Mouse (Mus musculus) gastrocnemius, postnatal 36 days (tissue): ENCODE measurements around the gene Pdzd2. TPM values are rescaled to one million over a fixed set of nuclear protein-coding genes. Genes with fewer than 3 reads are reported as not detected.

Experiments used
- DNase-seq, 2 experiments: peaks; one replicate each; pipeline ENCODE4 v3.0.0; 2022
- intact Hi-C: fragments of 180-260 bp; cut with DNase I; formaldehyde crosslinking; loops from one replicate; pipeline ENCODE4 v1.15.1; 2025
- total RNA-seq, 2 experiments: library from RNA; stranded (reverse); gene quantifications; 2 replicates each; pipeline ENCODE4 v1.2.3; 2021

Pdzd2 gene
- total RNA-seq, 2 experiments from 2014 or later, result 17.0 to 19.0 TPM

- DNase-seq, result no peak
- intact Hi-C loops, result no loop called here
Measured at GRCm38 (mm10) chr15:12593094-12593493, 146.6 kb downstream of the Pdzd2 start.

GRCm38 (mm10) chr15:12592628-12593027, 147.1 kb downstream of the Pdzd2 start:
- DNase-seq, result no peak
- intact Hi-C loops, result no loop called here

DNA sequence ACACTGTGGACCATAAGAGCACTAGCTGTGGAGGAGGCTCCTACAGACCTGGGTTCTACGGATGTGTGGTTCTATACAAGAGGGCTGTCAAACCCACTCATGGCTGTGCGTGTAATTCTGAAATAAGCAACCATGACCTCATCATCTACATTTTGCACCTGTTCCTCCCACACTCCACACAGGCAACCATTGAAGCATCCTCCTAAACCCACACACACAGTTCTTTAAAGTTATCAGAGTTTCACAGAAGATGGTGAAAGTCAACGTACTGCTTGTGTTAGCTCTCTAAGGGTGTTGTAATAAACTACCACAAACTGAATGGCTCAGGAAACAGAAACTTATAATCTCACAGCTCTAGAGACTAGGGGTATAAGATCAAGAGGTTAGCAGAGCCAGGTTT, 151.1 kb downstream of the Pdzd2 start:
- intact Hi-C loops, result loop anchor here (5.0 kb wide), 1 partner anchor 99 kb away; no protein-coding TSS in a partner anchor
- DNase-seq, result no peak

DNA sequence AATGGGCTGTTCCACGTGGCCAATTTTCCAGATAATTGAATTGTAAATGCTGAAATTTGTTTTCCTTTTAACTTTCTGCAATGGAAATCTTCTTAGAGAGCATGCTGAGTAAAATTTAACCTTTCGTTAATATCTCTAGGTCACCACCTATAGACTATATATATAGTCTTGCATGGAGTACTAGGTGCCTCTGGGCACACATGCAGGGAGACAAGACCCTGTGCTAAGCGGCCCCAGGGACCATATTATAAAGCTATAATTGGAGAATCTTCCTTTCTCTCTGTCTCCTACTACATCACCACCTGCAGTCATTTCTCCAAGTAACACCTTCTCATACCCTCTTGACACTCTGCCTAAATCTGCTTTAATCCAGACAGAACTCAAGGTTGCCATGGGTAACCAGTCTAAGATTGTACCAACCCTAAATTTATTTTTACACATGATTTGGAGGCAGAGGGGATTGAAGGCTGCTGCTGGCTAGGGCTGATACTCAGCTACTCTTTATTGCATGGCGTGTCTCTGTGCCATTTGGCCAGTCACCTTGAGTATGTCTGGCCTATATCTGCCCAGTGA, 152.8 kb downstream of the Pdzd2 start:
- intact Hi-C loops, result loop anchor here (1.0 to 5.0 kb wide), 2 partner anchors 100 to 206 kb away; no protein-coding TSS in a partner anchor
- DNase-seq, result no peak

DNA sequence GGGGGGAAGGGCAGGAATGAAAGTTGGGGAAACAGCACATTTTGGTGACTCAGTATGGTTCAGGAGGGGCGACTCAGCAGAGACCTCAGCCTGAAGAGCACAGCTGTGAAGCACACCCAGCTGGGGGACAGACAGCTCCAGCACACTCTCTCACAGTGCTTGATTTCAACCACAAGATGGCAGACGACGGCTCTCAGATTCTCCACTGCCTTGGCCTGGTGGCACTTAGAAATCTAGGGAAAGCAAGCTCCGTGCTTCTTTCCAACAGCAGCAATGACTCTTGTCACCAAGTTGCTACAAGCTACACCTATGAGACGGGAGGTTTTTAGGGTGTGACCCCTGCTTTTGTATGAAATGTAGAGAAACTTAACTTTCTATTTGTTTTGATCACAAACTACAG, 153.6 kb downstream of the Pdzd2 start:
- DNase-seq, result peak; percentile 42 to 58
- intact Hi-C loops, result loop anchor here (1.0 to 5.0 kb wide), 2 partner anchors 101 to 207 kb away; no protein-coding TSS in a partner anchor

DNA sequence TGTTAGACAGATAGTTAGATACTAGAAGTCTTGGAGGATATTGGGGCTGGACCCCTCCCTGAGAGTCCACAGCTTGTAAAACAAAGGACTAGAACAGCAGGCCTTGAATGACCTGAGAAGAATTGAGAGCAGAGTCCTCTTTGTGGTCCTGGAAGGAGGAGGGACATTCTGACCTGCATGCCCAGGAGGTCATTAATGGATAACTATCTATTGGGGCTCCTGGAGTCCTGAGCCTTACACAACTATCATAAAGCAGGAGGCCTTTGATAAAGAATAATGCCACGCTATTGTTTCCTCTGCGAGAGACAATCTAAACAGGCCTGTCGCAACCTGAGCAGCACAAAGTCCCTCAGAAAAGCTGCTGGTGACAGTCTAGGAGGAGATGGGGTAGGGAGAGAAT, 156.7 kb downstream of the Pdzd2 start:
- intact Hi-C loops, result no loop called here

GRCm38 (mm10) chr15:12582471-12582870, 157.3 kb downstream of the Pdzd2 start:
- intact Hi-C loops, result no loop called here
- no peak for DNase-seq

More for the DNA sequence above, 156.7 kb downstream of the Pdzd2 start:
- DNase-seq, result no peak

DNA sequence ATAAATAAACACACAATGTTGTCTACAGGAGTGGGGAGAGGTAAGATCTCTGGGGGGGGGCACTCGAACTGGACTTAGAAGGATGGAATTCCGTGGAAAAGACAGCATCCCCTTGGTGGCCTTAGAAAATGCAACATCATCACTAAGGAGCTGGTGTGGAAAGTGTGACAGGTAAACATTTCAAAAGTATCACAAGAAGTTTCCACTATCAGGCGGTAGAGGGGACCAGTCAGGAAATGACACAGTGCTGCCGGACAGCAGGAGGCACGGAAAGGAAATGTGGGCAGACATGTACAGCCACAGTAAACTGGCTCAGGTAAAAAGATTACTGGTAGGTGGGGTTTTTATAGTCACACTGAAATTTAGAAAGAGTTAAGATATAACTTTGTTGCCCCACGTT, 160.5 kb downstream of the Pdzd2 start:
- DNase-seq, result no peak
- intact Hi-C loops, result no loop called here

- intact Hi-C loops, result no loop called here
- DNase-seq, result peak; percentile 31 to 62
Measured at GRCm38 (mm10) chr15:12578276-12578675, 161.4 kb downstream of the Pdzd2 start.

DNA sequence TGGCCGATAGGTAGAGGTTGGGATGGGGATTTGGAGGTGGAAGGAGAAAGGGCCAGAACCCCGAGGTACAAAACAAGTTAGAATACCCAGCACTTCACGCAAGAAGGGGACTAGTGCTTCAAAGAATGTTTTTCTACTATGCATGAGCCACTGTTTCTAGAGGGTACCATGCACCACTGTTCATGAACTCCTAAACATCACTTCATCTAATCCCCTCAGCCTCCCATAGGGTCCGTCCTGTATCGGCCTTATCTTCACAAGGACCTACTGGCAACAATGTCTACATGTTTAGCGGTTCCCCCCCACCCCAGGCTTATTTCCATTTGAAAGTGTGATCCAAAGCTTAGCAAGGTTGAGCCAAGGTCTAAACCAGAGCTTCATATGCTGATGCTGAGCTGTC, 162.0 kb downstream of the Pdzd2 start:
- intact Hi-C loops, result no loop called here
- DNase-seq, result no peak

DNA sequence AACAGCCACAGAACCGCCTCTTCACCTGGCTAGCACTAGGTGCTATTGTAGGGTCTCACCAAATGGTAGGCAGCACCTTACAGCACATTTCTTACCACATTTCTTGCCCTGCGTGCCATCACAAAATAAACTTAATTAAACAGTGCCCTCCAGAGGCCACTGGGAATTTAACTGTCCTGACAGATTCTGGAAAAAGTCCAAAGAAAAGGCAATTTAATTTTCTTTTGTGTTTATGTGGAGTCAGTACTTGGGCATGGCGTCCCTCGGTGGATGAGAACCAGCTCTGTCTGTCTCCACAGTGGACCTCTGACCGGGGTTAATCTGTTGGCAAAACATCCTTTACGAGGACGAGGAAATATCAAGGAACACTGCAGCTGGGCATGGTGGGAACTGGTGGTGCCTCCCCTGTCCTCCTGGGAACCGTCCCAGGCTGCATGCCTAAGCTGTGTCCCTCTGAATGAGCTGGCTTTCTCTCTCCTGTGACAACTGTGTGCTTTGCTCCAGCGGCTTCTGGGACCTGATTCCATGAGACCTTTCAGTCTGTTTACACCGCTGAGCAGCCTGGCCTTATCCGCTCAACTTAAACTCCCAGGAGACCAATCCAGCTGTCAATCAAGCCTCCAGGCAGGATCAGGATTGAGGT, 162.5 kb downstream of the Pdzd2 start:
- peak in 1 of 2 experiments; percentile 11 for DNase-seq
- intact Hi-C loops, result no loop called here

GRCm38 (mm10) chr15:12573621-12574020, 166.1 kb downstream of the Pdzd2 start:
- intact Hi-C loops, result no loop called here
- DNase-seq, result no peak

- no peak for DNase-seq
- intact Hi-C loops, result no loop called here
Measured at GRCm38 (mm10) chr15:12571168-12571567, 168.6 kb downstream of the Pdzd2 start.

- no peak for DNase-seq
- intact Hi-C loops, result no loop called here
Measured at GRCm38 (mm10) chr15:12566637-12567440, 172.9 kb downstream of the Pdzd2 start.

- DNase-seq, result no peak
- intact Hi-C loops, result no loop called here
Measured at GRCm38 (mm10) chr15:12565281-12565680, 174.4 kb downstream of the Pdzd2 start.

DNA sequence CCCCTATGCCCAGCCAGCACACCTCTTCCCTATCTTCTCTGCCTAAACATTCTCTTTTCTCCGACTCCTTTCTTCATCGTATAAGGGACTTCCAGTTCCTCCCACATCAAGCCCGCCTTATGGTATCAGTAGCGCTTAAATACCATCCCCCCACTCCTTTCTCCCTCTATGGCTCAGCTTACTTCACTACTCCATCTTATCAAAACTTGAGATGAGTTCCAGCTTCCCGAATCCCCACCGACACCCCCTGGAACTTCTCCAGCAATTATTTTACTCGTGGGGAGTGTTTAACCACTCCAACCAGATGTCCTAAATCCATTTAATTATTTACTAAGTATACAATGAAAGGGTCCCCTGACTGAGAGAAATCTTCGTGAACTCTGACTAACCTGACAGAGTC, 179.2 kb downstream of the Pdzd2 start:
- intact Hi-C loops, result no loop called here
- DNase-seq, result no peak

- DNase-seq, result no peak
- intact Hi-C loops, result no loop called here
Measured at GRCm38 (mm10) chr15:12557663-12558436, 181.9 kb downstream of the Pdzd2 start.

- DNase-seq, result no peak
- intact Hi-C loops, result no loop called here
Measured at GRCm38 (mm10) chr15:12553211-12553610, 186.5 kb downstream of the Pdzd2 start.

DNA sequence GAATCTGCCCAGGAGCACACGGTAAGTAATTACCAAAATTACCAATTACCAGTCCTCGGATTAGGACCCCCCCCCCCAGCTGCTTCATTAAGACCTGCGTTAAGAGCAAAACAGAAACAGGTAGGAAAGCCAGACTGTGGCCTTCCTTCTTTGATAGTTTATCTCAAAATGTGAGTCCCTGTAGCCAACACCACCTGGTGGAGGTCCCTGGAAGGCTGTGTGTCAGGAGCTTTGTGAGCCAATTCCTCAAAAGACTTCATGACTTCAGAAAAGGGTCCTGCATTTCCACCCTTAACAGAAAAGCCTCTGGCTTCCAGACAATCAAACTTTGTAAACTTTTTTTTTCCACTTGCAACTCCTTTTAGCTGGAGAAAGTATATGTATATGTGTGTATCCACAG, 188.8 kb downstream of the Pdzd2 start:
- no peak for DNase-seq
- intact Hi-C loops, result no loop called here

- DNase-seq, result no peak
- intact Hi-C loops, result no loop called here
Measured at GRCm38 (mm10) chr15:12550376-12550775, 189.3 kb downstream of the Pdzd2 start.

DNA sequence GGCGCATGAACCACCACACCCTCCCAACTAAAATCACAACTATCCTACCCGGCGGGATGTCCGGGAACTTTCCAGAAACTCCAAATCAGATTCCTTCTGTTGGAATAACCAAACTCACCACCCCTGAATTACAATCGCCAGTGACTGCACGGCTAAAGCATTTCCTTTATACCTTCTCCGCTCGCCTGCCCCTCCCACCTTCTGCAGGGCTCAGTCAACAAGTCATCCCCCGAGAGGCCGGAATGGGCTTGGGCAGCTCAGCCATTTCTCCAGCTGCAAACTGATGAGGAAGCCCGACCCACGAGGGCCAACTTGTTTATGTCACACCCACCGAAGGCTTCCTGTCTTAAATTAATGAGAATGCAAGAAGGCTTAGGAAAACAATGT, 189.8 kb downstream of the Pdzd2 start:
- peak; percentile 67 to 72 for DNase-seq
- intact Hi-C loops, result no loop called here
